Mouse (Mus musculus): ENCODE results near the gene Slc47a2.

The Slc47a2 gene

DNA sequence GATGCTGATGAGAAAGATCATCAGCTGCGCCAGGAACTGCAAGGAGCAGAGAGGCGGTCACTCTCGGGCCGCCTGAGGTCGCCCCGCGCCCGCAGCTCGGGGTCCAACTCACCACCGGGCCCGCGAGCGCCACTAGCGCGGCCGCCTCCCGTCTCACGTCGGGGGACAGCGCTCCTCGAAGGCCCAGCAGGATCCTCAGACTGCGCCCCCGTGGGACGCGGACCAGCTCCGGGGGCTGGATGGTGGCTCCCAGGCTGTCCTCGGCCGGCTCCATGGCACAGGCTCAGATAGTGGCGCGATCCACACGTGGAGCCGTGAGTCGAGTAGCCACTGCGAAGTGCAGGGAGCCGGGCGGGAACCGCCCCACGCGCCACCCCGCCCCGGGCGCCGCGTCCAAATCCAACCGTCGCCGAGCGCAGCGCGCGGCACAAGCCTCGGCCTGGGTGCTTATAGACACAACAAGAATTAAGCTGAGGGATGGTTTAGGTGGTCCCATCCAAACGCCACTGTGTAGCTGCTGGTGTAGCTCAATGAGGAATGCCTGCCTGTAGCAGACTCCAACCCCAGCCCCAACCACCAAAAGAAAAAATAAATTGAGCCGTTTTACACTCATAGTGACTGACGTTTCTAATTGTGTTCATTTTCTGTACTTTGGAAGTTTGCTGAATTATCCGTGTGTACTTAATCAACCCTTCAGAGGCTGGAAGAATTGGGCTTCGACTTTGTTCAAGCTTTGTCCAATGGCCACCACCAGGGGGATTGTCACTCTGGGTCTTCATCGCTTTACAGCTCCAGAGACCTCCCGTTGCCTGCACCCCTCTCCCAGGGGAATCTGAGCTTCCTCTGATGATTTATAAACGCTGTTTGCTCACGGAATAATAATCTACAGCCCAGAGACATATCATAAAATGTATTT is at the start of gene Slc47a2:
Slc47a2 (minus strand) TSS at position 356 of the 916 bp plus-strand sequence.
- DNase-seq = peak; percentile 66

DNA sequence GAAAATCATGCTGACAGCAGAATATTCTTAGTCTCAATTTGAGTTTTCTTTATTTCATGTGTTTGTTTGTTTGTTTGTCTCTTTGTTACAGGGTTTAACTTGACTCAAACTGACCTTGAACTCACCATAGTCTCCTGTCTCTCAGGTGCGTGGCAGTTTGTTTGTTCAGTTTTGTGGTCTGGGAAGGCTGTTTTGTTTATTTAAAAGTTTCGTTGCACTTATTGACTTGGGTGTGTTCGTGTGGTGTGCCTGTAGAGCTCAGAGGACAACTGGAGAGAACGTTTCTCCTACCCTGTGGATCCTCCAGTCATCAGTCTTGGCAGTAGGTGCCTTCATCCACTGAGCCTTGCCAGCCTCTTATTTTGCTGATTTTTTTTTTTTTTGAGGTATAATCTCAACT is 46.3 kb upstream of the Slc47a2 start:
- DNase-seq = no peak

DNA sequence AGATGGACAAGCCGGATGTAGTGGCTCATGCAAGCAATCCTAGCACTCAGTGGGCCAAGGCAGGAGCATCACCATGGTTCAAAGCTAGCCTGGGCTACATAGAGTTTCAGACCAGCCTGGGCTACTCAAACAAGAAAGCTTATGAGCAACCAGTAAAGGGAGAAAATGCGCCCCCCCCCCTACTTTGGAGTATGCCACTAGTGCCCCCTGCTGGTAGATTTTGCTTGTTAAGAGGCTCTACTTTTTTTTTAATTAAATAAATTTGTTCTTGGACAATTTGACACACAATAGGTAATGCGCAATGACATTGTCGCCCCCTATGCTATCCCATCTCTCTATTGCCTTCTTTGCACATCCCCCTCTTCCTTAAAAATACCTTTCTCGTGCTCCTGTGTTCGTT is 45.4 kb upstream of the Slc47a2 start:
- DNase-seq = peak; percentile 50

DNA sequence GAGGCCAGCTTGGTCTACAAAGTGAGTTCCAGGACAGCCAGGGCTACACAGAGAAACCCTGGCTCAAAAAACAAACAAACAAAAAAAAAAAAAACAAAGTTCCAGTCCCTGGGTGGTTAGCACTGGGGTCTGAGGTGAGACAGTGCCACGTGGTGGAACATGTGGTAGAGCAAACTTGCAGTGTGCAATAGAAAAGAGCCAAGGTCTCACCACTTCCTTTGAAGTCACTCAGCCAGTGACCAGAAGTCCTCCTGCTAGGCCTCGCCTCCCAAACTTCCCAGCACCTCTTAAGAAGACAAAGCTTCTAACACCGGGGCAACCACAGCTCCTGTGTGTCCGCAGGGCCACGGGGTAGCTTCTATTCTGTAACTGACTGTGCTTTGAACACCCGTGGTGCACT is 44.6 kb upstream of the Slc47a2 start:
- DNase-seq = no peak

DNA sequence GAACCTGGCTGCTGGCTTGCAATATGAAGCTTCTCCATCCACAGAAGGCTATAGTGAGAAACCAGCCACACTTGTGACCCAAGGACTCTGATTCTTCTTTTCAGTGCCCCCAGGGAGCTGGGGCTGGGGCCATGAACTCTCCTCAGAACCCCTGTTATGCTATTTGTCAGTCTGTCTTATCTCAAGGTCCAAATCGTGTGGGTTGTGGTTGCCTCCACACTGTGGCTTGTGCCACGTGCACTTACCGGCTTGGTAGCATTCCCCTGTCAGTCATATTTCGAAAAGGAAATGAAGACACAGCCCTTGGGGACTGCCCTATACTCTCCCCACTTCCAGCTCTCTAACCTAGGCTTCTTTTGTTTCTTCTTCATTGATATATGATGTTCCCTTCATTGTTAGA is 43.1 kb upstream of the Slc47a2 start:
- DNase-seq = no peak

DNA sequence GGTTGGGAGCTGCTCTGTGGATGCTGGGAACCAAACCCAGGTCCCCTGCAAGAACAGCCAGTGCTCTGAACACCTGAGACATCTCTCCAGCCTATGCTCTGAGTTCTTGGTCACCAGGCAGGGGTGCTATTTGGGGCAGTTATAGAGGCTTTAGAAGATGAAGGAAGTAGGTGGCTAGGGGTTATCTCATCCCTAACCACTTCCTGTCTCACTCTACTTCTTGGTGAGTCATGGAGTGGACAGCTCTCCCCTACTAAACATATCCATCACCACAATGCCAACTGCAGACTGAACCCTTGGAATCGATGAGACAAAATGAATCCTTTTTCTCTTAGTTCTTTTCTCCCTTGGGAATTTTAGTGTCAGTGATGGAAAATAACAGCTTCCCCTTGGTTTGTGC is 38.6 kb upstream of the Slc47a2 start:
- no peak for DNase-seq

DNA sequence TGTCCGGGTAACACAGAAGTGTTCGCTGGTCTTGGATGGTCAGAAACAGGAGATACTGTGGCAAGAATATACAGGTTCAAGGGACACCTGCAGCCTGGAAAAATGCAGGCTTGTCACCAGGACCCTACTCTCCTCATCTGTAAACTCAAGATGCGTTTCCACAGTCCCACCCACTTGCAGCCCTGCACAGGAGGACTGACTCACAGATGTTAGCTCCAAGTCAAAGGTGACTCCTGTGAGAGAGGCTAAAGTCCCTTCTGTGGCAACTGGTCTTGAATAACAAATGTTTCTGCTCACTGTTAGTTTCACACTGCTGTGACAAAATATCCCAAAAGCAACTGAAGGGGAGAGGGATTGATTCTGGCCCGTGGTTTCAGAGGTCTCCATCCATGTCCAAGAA is 36.0 kb upstream of the Slc47a2 start:
- DNase-seq = no peak

DNA sequence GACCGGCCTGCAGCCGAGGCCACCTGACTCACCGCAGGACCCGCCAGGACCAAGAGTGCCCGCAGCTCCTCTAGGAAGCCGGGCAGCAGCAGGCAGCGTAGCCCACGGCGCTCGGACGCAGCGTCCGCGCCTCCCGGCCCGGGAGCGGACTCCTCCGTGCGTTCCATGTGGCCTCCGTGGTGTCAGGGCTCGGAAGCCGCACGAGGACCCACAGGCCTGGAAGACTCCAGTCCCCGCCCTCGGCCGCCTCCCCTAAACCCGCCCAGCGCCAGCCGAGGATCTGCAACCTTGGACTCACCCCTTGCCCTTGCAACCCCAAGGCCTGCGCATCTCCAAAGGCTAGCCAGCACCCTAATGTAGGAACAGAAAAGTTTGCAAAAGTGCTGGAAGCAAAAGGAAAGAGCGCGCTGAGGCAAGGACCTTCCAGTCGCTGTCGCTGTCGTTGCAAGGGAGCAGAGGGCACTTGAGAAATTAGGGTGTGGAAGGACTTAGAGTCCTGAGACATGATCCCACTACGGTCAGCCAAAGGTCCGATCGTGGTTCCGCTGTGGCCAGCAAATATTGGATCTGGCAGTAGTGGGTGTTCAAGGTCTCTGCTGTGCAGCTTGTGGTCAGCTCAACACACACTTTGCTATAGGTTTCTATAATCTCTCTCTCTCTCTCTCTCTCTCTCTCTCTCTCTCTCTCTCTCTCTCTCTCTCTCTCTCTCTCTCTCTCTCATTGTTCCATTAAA is 35.4 kb upstream of the Slc47a2 start, which contains the start of gene Slc47a1:
Slc47a1 (minus strand) TSS at position 465 of the 733 bp plus-strand sequence.
- peak; percentile 42 for DNase-seq

DNA sequence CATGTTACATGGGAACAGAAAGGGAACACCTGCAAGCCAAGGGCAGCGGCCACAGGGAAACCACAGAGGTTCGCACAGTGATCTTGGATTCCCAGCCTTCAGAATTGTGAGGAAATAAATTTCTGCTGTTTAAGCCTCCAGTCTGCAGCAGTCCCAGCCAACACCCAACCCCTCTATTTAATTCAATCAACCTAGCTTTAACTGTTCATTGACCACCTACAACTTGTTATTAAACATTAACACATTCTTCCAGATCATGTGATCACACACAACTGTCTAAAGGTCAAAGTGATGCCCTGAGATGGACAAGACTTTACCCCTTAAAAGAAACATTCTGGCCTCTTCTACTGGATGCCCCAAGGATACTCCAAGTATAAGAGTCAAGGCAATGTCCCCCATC is 26.0 kb upstream of the Slc47a2 start:
- DNase-seq = no peak

DNA sequence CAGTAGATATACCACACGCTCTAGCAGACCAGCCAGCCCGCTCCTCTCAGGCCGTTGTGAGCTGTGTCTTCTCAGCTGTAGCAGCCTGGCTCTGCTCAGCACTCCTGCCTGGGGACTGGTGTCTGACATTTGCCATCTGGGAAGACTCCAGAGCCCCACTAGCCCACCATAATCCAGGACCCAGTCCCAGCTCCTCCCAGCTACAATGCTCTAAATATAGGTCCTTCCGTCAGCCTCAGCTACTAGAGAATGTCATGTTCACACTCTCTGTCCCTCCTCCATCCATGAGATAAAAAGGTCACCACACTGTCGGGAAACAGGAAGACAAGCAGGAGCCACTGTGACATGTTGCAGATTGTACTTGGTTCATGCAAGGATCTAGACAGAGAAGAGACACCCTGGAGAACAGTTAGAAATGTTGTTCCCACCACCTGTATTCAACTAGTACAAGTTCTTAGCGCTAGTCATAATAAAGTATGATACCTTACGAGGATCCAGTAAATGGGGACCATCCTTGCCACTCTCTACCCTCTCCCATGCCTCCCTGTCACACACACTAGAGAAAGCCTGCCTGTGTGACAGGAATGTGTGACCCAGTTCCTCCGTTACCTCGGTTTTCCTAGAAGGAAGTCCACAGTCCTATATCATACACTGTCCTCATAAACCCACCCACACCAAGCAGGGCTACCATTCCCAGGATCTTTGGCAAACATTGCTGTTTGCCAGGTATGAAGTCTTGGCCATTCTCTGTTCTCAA is 24.0 kb upstream of the Slc47a2 start:
- peak; percentile 37 for DNase-seq

DNA sequence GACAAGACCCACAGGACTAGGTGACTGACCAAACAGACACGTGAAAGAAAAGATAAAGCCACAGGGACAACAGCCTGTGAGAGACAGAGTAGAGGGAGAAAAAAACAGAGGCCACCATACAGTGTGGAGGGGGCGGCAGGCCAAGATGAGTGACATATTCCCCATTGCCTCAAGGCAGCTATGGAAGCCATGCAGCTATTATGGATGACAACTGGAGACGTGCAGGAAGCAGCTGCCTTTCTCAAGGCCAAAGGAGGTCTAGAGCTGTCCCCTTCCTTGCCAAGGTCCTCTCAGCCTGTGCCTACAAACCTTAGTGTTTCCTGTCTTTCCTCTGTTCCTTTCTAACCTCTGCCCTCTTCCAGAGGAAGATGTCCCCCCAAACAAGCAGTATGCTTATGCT is 23.3 kb upstream of the Slc47a2 start:
- DNase-seq = no peak

DNA sequence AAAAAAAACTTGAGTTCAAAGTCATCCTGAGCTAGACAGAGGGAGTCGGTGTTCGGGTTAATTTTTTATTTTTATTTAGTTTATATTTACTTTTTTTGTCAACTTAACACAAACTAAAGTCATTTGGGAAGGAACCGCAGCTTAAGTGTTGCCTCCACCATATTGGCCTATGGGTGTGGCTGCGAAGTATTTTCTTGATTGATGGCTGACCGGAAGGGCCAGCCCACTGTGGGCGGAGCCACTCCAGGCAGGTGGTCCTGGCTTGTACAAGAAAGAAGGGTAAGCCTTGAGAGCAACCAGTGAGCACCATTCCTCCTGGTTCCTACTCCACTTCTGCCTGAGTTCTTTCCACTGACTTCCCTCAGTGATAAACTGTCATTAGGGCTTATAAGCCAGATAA is 21.4 kb upstream of the Slc47a2 start:
- DNase-seq = no peak

DNA sequence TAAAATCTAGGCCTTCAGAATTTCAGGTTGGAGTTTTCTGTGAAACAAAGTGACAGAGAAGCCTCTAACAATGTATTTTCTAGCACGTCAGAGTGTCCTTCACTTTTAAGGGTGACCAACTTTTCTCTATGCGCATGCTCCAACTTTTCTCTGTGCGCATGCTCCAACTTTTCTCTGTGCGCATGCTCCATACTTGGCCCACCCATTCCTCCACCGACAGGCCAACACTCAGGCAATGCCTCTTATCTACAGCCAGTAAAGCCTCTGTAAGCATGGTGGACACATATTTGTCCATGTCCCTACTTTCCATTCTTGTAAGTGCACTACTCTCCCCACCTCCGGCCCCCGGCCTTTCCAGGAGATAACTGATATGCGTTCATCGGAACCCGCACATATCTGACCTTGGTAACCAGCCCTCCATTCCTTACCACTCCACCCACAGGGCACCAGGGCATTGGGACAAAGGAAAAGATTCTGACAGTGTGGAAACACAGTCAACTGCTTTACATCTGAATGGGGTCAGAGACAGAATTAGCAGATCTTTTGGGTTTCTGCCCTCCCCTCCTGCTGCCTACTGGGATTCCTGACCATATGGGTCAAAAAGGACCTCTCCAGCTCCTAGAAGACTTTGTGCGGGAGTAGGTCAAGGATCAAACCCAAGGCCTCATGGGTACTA is 19.0 kb upstream of the Slc47a2 start:
- no peak for DNase-seq

DNA sequence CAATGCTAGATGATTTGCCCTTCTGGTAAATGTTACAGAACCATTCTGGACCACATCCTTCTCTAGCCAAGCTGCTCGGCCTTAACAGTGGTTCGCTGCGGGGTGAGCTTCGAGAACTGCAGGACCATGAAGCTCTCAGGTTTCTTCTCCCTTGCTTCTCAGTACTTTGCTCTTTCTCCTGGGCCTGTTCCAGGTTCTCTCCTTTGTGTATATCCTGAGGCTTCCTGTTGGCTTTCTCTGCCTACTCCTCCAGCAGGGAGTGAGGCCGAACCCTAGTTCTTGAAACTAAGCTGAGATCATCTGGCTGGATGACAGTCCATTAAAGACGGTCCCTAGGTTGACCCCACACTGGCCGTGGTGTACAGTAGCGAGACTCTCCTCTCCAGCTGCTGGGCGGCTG is 13.9 kb upstream of the Slc47a2 start:
- no peak for DNase-seq

DNA sequence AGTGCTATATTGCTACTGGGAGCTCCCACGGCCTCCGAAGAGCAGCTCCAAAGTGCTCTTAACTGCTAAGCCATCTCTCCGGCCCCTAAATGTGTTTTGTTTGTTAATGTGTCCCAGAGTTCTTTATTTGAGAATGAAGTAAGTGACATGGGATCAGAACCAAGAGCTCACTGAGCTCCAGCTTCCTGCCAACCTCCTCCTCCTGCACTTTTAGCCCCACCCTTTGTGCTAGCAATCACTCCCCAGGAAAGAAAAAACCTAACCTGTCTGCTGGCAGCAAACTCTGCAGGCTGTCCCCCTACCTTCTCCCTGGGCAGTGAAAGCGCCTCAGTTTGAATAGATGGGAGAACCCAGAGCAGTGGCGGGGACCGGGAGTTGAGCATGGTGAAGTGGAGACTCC is 13.5 kb upstream of the Slc47a2 start:
- no peak for DNase-seq

DNA sequence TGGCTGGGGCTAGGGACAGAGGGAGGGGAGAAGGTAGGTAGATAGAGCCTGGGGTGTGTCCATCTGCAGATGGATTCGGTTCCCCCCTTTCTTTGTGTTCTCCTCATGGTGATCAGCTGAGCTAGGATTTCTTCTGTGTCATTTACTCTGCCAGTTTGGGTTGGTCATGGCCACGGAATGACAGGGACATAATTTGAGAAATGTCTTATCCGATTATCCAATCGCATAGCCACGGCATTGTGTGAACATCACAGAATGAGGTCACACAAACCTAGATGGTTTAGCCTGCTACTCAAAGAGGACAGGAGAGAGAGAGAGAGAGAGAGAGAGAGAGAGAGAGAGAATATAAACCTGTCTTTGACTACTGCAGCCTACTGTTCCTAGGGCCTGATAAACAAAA is 12.7 kb upstream of the Slc47a2 start:
- no peak for DNase-seq

DNA sequence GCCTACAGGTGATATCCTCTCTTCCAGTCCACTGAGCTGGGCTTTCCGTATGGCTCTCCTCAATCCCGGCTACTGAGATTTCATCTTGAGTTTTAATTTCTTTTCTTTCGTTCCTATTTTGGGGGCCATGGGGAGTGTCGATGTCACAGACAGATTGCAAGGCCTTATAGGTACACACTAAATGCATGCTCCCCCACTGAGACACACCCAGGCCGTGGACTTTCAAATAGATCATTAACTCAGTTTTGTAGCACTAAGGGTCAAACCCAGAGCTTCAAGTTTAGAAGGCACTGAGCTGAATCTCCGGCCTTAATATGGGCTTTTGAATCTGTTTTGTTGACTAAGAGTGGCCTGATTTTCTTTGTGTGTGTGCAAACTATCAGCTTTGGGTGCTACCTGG is 11.7 kb upstream of the Slc47a2 start:
- DNase-seq = no peak

DNA sequence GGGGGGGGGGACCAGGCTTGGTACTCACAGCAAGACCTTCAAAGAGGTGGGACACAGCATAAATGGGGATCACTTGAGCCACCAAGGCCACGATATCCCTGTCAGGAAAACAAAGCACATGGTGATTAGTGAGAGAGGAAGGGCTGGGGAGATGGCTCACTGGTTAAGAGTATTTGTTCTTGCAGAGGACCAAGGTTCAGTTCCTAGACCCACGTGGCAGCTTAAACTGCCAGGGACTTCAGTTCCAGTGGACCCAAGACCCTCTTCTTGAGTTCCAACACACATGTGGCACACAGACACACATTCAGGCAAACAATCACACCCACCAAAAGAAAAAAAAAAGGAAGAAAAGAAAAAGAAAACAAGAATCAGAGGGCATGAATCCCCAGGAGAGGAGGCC is 10.4 kb upstream of the Slc47a2 start:
- no peak for DNase-seq

DNA sequence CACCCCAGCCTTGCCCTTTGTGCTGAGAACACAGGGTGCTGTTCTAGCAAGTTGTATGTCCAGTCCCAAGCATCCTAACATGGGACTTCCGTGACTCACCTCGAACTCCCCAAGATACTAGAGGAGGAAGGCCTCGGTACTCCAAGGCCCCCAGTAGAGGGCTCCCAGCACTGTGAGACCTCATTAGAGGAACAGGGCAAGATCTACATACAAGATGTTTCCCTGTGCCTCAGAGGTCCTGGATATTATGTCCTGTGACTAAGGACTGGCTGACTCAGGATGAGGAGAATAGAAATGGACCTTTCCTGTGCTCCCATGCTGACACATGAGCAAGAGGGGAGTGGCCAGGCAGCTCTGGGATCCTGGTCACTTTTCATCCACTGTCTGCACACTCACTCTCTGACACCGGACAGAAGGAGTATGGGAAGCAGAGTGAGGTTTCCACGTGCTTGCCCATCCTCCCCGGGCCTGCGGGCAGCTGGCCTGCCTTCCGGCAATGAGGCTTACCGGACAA is 9.5 kb upstream of the Slc47a2 start:
- DNase-seq = peak; percentile 21

DNA sequence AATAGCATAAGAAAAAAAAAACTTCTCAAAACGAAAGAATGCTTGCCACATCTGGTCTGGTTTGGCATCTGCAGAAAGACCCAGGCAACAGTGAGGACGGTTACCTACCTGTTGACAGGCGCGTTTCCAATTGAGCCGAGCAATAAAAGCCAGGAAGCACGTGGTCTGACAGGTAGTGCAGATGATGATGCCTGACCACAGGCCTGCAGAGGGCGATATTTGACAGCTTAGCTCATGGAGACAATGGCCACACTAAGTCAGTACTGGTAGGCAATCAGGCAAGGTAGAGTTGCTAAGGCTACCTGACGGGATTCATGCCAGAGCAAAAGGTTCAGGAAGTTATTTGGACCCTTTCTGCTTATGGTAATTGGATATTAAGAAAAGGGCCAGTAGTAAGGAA is 6.7 kb upstream of the Slc47a2 start:
- DNase-seq = peak; percentile 83

DNA sequence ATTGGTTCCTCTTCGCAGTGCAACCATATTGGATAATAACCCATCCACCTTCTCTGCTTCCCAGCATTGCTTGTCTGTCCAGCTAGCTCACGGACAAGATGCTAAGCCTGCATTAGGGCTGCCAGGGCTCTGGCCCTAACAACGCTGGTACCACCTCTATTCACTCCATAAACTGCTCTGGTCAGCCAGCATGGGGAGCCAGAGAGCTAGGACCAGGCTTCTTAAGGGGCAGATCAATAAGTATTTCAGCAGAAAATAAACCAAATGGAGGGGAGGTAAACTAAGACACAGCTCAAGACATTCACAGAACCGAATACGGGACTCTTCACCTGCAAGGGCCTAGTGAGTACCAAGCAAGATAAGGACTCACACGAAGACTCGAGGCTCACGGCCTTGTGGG is 3.5 kb upstream of the Slc47a2 start:
- DNase-seq = no peak

DNA sequence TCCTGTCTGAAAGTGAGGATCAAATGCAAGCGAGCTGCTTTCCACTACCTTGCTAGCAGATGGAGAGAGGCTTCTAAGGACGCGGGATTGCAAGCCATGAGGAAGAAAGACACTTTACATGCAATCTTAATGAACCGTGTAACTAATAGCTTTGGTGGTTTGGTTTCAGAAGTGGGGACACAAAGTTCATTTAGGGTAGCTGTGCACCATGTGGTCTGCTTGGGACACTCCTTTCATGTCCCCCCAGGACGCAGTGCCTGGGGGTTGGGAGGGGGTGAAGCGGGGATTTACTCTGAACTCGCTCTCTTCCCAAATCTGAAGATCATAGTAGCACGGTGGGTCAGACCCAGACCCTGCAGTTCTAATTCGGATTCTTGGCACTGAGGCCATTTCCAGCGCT is 689 bp downstream of the Slc47a2 start:
- DNase-seq = no peak

DNA sequence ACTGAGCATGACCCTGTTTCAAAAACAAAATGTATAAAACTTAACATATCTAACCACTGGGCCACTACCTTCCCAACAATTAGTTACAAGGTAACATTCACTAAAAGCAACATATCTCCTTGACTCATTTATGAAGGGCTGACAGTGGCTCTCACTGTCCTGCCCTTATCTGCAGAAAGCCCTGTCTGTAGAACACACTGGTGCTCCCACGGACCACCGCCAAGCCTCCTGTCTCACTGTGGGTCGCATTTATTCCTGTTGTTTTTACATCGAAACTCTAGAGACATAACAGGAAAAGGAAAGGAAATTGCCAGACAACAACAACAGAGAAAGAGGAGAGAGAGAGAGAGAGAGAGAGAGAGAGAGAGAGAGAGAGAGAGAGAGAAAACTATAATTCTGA is 1.4 kb downstream of the Slc47a2 start:
- DNase-seq = no peak

Measured in lung, postnatal 10 days (tissue).